Mouse (Mus musculus) CH12.LX (cell line): Measurements from ENCODE around the gene Foxa3. TPM values are rescaled to one million over a fixed set of nuclear protein-coding genes. Genes with fewer than 3 reads are reported as not detected.

Source experiments
- DNase-seq: peaks from one replicate; pipeline ENCODE4 v3.0.0-alpha.2; 2013; ENCODE audit errors: extremely low read depth
- H3K27ac ChIP-seq: 2 replicates; pipeline ENCODE4 v1.5.1; 2012; ENCODE audit warnings: low read depth, mild to moderate bottlenecking, control low read depth, moderate library complexity; ENCODE audit not compliant: insufficient read depth
- H3K27me3 ChIP-seq: replicated peaks from 2 replicates; pipeline ENCODE3; 2012; ENCODE audit warnings: inconsistent platforms
- H3K36me3 ChIP-seq, 2 experiments: replicated peaks in 1 of 2; 2 replicates each; pipeline versions ENCODE3 to v1.6.1; 2012; ENCODE audit warnings: inconsistent platforms in 1 of 2, low read length in 1 of 2, mild to moderate bottlenecking in 1 of 2, mixed read lengths in 1 of 2, moderate library complexity in 1 of 2; ENCODE audit not compliant: control insufficient read depth in 1 of 2, insufficient read depth in 1 of 2
- H3K4me1 ChIP-seq, 2 experiments: 2 replicates each; pipeline ENCODE4 v1.6.1; 2012; ENCODE audit warnings: inconsistent platforms in 1 of 2, moderate library complexity in 1 of 2; ENCODE audit not compliant: insufficient read depth in 2 of 2, control insufficient read depth in 1 of 2
- H3K4me2 ChIP-seq: 2 replicates; pipeline ENCODE4 v1.6.1; 2012; ENCODE audit warnings: low read depth, mild to moderate bottlenecking, control low read depth; ENCODE audit not compliant: poor library complexity, insufficient read depth, severe bottlenecking
- H3K4me3 ChIP-seq, 3 experiments: fragments of 150-350 bp in 1 of 3; sonication (generic) in 1 of 3; replicated peaks in 1 of 3; 2 replicates each; pipeline versions ENCODE3 to v1.5.1; 2011 to 2012; ENCODE audit warnings: low read depth in 2 of 3, low read length in 2 of 3, mild to moderate bottlenecking in 2 of 3, moderate library complexity in 2 of 3, control low read depth in 1 of 3, improper control_type of control experiment in 1 of 3, inconsistent platforms in 1 of 3, mixed read lengths in 1 of 3; ENCODE audit not compliant: poor library complexity in 1 of 3
- H3K79me2 ChIP-seq: replicated peaks from 2 replicates; pipeline ENCODE4 v1.6.1; 2012; ENCODE audit warnings: mild to moderate bottlenecking, moderate library complexity; ENCODE audit not compliant: control insufficient read depth, poor library complexity, insufficient read depth, severe bottlenecking; ENCODE audit errors: extremely low read depth
- H3K9ac ChIP-seq: 2 replicates; pipeline ENCODE4 v1.6.1; 2012; ENCODE audit warnings: low read depth, mild to moderate bottlenecking, control low read depth, moderate library complexity; ENCODE audit not compliant: insufficient read depth
- H3K9me3 ChIP-seq: replicated peaks from 2 replicates; pipeline ENCODE3; 2012; ENCODE audit warnings: low read length, inconsistent platforms, mixed read lengths
- BHLHE40 ChIP-seq: IDR thresholded peaks from 2 replicates; pipeline ENCODE4 v1.6.1; 2011; ENCODE audit warnings: mild to moderate bottlenecking, low read depth, low read length, improper control_type of control experiment
- CTCF ChIP-seq, 2 experiments: IDR thresholded peaks in 1 of 2; conservative IDR thresholded peaks in 1 of 2; 2 replicates each; pipeline ENCODE4 v1.5.1; 2011 to 2012; ENCODE audit warnings: low read depth in 2 of 2, low read length in 2 of 2, improper control_type of control experiment in 1 of 2, inconsistent platforms in 1 of 2, mild to moderate bottlenecking in 1 of 2, moderate library complexity in 1 of 2
- ETS1 ChIP-seq: conservative IDR thresholded peaks from 2 replicates; pipeline ENCODE4 v1.6.1; 2012; ENCODE audit warnings: low read depth, mild to moderate bottlenecking, inconsistent platforms, low read length, improper control_type of control experiment, moderate library complexity
- JUN ChIP-seq: IDR thresholded peaks from 2 replicates; pipeline ENCODE4 v1.6.1; 2011; ENCODE audit warnings: low read depth, mild to moderate bottlenecking, low read length, improper control_type of control experiment, moderate library complexity; ENCODE audit not compliant: insufficient read depth
- KAT2A ChIP-seq: IDR thresholded peaks from 2 replicates; pipeline ENCODE4 v1.6.1; 2012; ENCODE audit warnings: low read length, improper control_type of control experiment, inconsistent platforms; ENCODE audit not compliant: insufficient replicate concordance
- MAZ ChIP-seq: IDR thresholded peaks from 2 replicates; pipeline ENCODE4 v1.6.1; 2012; ENCODE audit warnings: low read depth, mild to moderate bottlenecking, inconsistent platforms, low read length, improper control_type of control experiment, moderate library complexity
- MEF2A ChIP-seq: IDR thresholded peaks from 2 replicates; pipeline ENCODE4 v1.6.1; 2014; ENCODE audit warnings: low read depth, mild to moderate bottlenecking, inconsistent platforms, low read length, improper control_type of control experiment, borderline replicate concordance
- MXI1 ChIP-seq: IDR thresholded peaks from 2 replicates; pipeline ENCODE4 v1.6.1; 2011; ENCODE audit warnings: mild to moderate bottlenecking, low read depth, low read length, improper control_type of control experiment
- NELFE ChIP-seq: IDR thresholded peaks from 2 replicates; pipeline ENCODE4 v1.6.1; 2011; ENCODE audit warnings: low read depth, low read length, improper control_type of control experiment
- POLR2A ChIP-seq: IDR thresholded peaks from 2 replicates; pipeline ENCODE4 v1.6.1; 2011; ENCODE audit warnings: low read depth, mild to moderate bottlenecking, improper control_type of control experiment, low read length
- RCOR1 ChIP-seq: conservative IDR thresholded peaks from 2 replicates; pipeline ENCODE4 v1.6.1; 2012; ENCODE audit warnings: low read depth, mild to moderate bottlenecking, inconsistent platforms, low read length, improper control_type of control experiment
- SMC3 ChIP-seq: IDR thresholded peaks from 2 replicates; pipeline ENCODE4 v1.6.1; 2011; ENCODE audit warnings: low read depth, low read length, improper control_type of control experiment
- UBTF ChIP-seq: IDR thresholded peaks from 2 replicates; pipeline ENCODE4 v1.6.1; 2012; ENCODE audit warnings: low read depth, mild to moderate bottlenecking, inconsistent platforms, low read length, improper control_type of control experiment, moderate library complexity
- ZC3H11A ChIP-seq: IDR thresholded peaks from 2 replicates; pipeline ENCODE4 v1.6.1; 2012; ENCODE audit warnings: low read depth, mild to moderate bottlenecking, inconsistent platforms, low read length, improper control_type of control experiment
- ZMIZ1 ChIP-seq: IDR thresholded peaks from 2 replicates; pipeline ENCODE4 v1.6.1; 2012; ENCODE audit warnings: low read depth, mild to moderate bottlenecking, inconsistent platforms, low read length, improper control_type of control experiment
- ZNF384 ChIP-seq: IDR thresholded peaks from 2 replicates; pipeline ENCODE4 v1.6.1; 2012; ENCODE audit warnings: low read depth, low read length, improper control_type of control experiment, inconsistent platforms
- dilution Hi-C: fragments of 300-500 bp; cut with MboI; formaldehyde crosslinking; loops from 2 replicates; pipeline ENCODE4 v1.14.3; 2020; ENCODE audit warnings: low sequenced_read_pairs; ENCODE audit not compliant: extremely low pct_unique_long_range_greater_than_20kb, extremely low pct_ligation_motif_present
- in situ Hi-C: fragments of 300-500 bp; cut with MboI; formaldehyde crosslinking; loops from 3 replicates; pipeline ENCODE4 v1.14.3; 2019; ENCODE audit warnings: low sequenced_read_pairs, low pct_ligation_motif_present, low pct_unique_long_range_greater_than_20kb, mixed read lengths
- polyA plus RNA-seq: library from polyadenylated mRNA; unstranded; fragments of >175 nt; gene quantifications from 2 replicates; pipeline ENCODE4 v1.2.1, GENCODE M21; 2012; ENCODE audit warnings: low read depth; ENCODE audit not compliant: insufficient read length
- total RNA-seq, 2 experiments: library from RNA; depleted of rRNA; stranded (reverse); fragments of 300-350 nt in 1 of 2; fragments of >200 nt in 1 of 2; gene quantifications; 2 replicates each; pipeline ENCODE4 v1.2.3; 2012 to 2014

Foxa3 gene
- total and polyA plus RNA-seq, 3 experiments, result 0.08 TPM; not detected in 2

DNA sequence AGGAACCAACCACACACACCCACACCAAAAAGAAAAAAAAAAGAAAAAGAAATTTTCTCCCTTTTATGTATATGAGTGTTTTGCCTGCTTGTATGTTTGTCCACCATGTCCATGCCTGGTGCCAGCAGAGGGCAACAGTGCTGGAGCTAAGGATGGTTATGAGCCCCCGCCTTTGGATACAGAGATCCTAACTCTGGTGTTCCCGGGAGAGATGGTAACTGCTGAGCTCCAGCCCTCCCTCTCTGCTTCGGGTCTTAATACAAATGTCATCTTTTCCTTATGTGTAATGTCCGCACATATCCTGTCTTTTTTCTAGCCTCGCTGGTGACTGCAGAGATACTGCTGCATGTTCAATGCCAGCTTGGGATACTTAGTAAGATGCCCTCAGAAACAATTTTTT, 33.3 kb downstream of the Foxa3 start:
- peaks cover 7 to 16% of the 10 kb centered on the region in 2 experiments for H3K4me1 ChIP-seq
- TF ChIP-seq UBTF (no peak), CTCF (conservative IDR thresholded peaks at IDR 0.05 in 1 of 2, IDR thresholded peaks at IDR 0.05 in 1 of 2; ENCODE audit: low read depth in 2 of 2, low read length in 2 of 2) (peak in 1 of 2 experiments; percentile 47; a peak in 2 of 4 replicates), JUN (no peak), SMC3 (peak; percentile 18; the same call in 1 of the 2 replicates)
- peaks cover 3 to 32% of the 10 kb centered on the region in 2 experiments for H3K36me3 ChIP-seq
- no peaks in the 10 kb centered on the region for H3K79me2 ChIP-seq
- no peak overlapping the region; the same call in 1 of the 2 replicates for H3K9ac ChIP-seq
- peaks cover 44% of the 10 kb centered on the region for H3K27me3 ChIP-seq
- in situ Hi-C loops, result loop anchor here (10.0 kb wide), 1 partner anchor 95 kb away; no protein-coding TSS in a partner anchor
- H3K27ac ChIP-seq, result no peak overlapping the region
- H3K4me3 ChIP-seq, result peak overlapping the region; percentile 52 to 57 (median 54)
- H3K4me2 ChIP-seq, result peak overlapping the region; percentile 94
- no peak for DNase-seq
- dilution Hi-C loops, result no loop called here
- peaks cover 2% of the 10 kb centered on the region for H3K9me3 ChIP-seq

DNA sequence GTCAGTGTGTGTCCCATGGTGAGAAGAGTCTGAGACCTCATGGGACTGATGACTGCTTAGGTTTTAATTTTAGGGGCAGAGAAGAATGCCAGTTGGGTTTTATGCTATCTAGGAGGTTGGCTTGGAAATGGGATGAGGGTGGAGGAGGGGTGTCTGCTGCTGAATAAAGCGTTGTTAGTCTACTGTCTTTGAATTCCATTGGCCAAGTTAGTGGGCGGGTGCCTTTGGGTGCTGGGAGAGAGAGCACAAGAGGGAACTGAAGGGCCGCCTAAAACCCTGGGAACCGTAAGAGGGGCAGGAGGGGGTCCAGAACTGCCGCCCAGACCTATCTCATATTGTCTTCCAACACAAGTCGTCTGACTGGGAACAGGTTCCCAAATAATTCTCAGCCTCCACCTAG, 34.6 kb downstream of the Foxa3 start:
- Histone ChIP-seq H3K4me2 (no peak overlapping the region), H3K27ac (no peak overlapping the region), H3K9me3 (peaks cover 2% of the 10 kb centered on the region), H3K9ac (no peak overlapping the region), H3K27me3 (peaks cover 56% of the 10 kb centered on the region), H3K36me3 (peaks cover 0 to 21% of the 10 kb centered on the region in 2 experiments), H3K79me2 (no peaks in the 10 kb centered on the region), H3K4me1 (peaks cover 7 to 16% of the 10 kb centered on the region in 2 experiments), H3K4me3 (no peak overlapping the region)
- in situ Hi-C loops (loop anchor here (10.0 kb wide), 1 partner anchor 94 kb away; no protein-coding TSS in a partner anchor), dilution Hi-C loops (no loop called here)
- no peak for DNase-seq
- TF ChIP-seq ZC3H11A, result no peak
- no peak for TF ChIP-seq ETS1
- TF ChIP-seq MEF2A, result no peak
- no peak for TF ChIP-seq POLR2A
- no peak for TF ChIP-seq SMC3
- no peak for TF ChIP-seq MXI1
- no peak for TF ChIP-seq NELFE
- no peak for TF ChIP-seq JUN
- TF ChIP-seq MAZ, result no peak
- TF ChIP-seq BHLHE40, result no peak
- no peak for TF ChIP-seq ZNF384
- TF ChIP-seq KAT2A, result no peak
- TF ChIP-seq RCOR1, result no peak
- TF ChIP-seq ZMIZ1, result no peak
